Mouse (Mus musculus) heart, postnatal 0 days (tissue): ENCODE data around the gene Papss2. TPM values are rescaled to one million over a fixed set of nuclear protein-coding genes. Genes with fewer than 3 reads are reported as not detected.

ENCODE experiments used
- ATAC-seq: fragments of 200-750 bp; cut with Nextera tagmentation; 2 replicates; pipeline ENCODE4 v1.8.0; 2017; ENCODE audit warnings: low read depth, moderate number of reproducible peaks, moderate library complexity; ENCODE audit not compliant: insufficient read depth
- DNase-seq: peaks from one replicate; pipeline ENCODE4 v3.0.0-alpha.2; 2016; ENCODE audit warnings: low spot score
- H3K27ac ChIP-seq: fragments of 300-500 bp; sonication (generic); 2 replicates; pipeline ENCODE4 v1.5.1; 2014; ENCODE audit warnings: low read depth, mild to moderate bottlenecking
- H3K27me3 ChIP-seq: fragments of 300-500 bp; sonication (generic); 2 replicates; pipeline ENCODE4 v1.6.1; 2014; ENCODE audit warnings: low read length, mixed read lengths; ENCODE audit not compliant: control insufficient read depth, insufficient read depth
- H3K36me3 ChIP-seq: fragments of 300-500 bp; sonication (generic); replicated peaks from 2 replicates; pipeline ENCODE4 v1.6.1; 2014; ENCODE audit warnings: low read length, mixed read lengths; ENCODE audit not compliant: control insufficient read depth, insufficient read depth
- H3K4me1 ChIP-seq: fragments of 300-500 bp; sonication (generic); 2 replicates; pipeline ENCODE4 v1.6.1; 2014; ENCODE audit warnings: antibody characterized with exemption; ENCODE audit not compliant: control insufficient read depth, insufficient read depth
- H3K4me2 ChIP-seq: fragments of 300-500 bp; sonication (generic); 2 replicates; pipeline ENCODE4 v1.6.1; 2014; ENCODE audit warnings: low read depth, mild to moderate bottlenecking, low read length, moderate library complexity
- H3K4me3 ChIP-seq: fragments of 300-500 bp; sonication (generic); 2 replicates; pipeline ENCODE4 v1.5.1; 2014; ENCODE audit warnings: low read depth, low read length
- H3K9ac ChIP-seq: fragments of 300-500 bp; sonication (generic); replicated peaks from 2 replicates; pipeline ENCODE4 v1.6.1; 2014; ENCODE audit warnings: low read depth, low read length, mixed read lengths
- H3K9me3 ChIP-seq: fragments of 300-500 bp; sonication (generic); replicated peaks from 2 replicates; pipeline ENCODE4 v1.6.1; 2016; ENCODE audit warnings: low read length; ENCODE audit not compliant: control insufficient read depth
- CTCF ChIP-seq: IDR thresholded peaks from 2 replicates; pipeline ENCODE4 v1.5.1; 2016; ENCODE audit warnings: antibody characterized with exemption, control low read depth, low read depth
- EP300 ChIP-seq: IDR thresholded peaks from 2 replicates; pipeline ENCODE4 v1.6.1; 2016; ENCODE audit warnings: antibody characterized with exemption, low read depth
- WGBS: fragments of 180-500 bp; shearing (Covaris S2); extraction: QIAGEN DNeasy Blood & Tissue Kit; methylation state at CpG from one replicate; pipeline ENCODE4 v1.1.7; 2014; 5-methylcytosine and 5-hydroxymethylcytosine counted together
- polyA plus RNA-seq: library from polyadenylated mRNA; unstranded; fragments of >200 nt; fragmentation: Nextera tagmentation; extraction: Ambion mirVana; gene quantifications from 2 replicates; pipeline ENCODE4 v1.2.1, GENCODE M21; 2015
- total RNA-seq: library from RNA; depleted of rRNA; stranded (reverse); fragments of >200 nt; gene quantifications from 2 replicates; pipeline ENCODE4 v1.2.3, GENCODE M21; 2014; ENCODE audit warnings: low replicate concordance

The Papss2 gene
- total and polyA plus RNA-seq, 2 experiments from 2014 or later = 2.0 to 9.0 TPM

- no peak for TF ChIP-seq EP300
- TF ChIP-seq CTCF = no peak
- Histone ChIP-seq H3K27me3 (no peaks in the 10 kb centered on the region), H3K9ac (no peak overlapping the region), H3K4me1 (0 out of 2 replicates have a peak, but pooled peaks cover 5% of the 10 kb centered on the region), H3K9me3 (peaks cover 5% of the 10 kb centered on the region; the same call in 1 of the 2 replicates), H3K27ac (no peak overlapping the region), H3K4me3 (no peak overlapping the region), H3K36me3 (0 out of 2 replicates have a peak, but pooled peaks cover 6% of the 10 kb centered on the region), H3K4me2 (no peak overlapping the region)
- no peak for ATAC-seq
- WGBS = 88% methylated on average over 8 of the region's 8 CpGs
- DNase-seq = no peak
Observed at GRCm38 (mm10) chr19:32641995-32642394, 46.4 kb downstream of the Papss2 start.

GRCm38 (mm10) chr19:32643642-32644041, 48.1 kb downstream of the Papss2 start:
- Histone ChIP-seq H3K4me1 (no peaks in the 10 kb centered on the region), H3K27ac (no peak overlapping the region), H3K27me3 (no peaks in the 10 kb centered on the region), H3K9ac (no peak overlapping the region), H3K4me2 (no peak overlapping the region), H3K36me3 (0 out of 2 replicates have a peak, but pooled peaks cover 6% of the 10 kb centered on the region), H3K4me3 (no peak overlapping the region), H3K9me3 (peaks cover 5% of the 10 kb centered on the region; the same call in 1 of the 2 replicates)
- DNase-seq (no peak), ATAC-seq (no peak)
- WGBS = 83% methylated on average over 3 of the region's 3 CpGs
- TF ChIP-seq EP300 (no peak), CTCF (no peak)

- WGBS = 88% methylated on average over 7 of the region's 7 CpGs
Observed at GRCm38 (mm10) chr19:32645939-32646338, 50.3 kb downstream of the Papss2 start.

DNA sequence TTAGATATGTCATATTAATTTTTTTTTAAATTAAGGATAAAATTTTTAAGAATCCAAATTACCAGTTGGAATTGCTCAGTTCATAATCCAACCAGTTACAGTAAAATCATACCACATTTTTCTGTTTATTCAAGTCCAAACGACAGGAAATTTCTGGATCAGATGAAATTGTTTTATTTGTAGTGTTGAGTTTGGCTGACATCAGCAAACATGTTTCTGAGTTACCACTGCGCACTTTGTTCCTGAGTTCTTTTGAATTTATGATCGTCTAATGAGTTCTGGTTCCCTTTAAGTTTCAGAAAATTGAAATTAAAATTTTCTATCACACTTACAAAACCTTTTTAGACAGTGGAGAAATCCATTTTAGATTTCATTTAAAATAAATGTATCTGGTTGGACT, 50.8 kb downstream of the Papss2 start:
- no peak overlapping the region for H3K4me2 ChIP-seq
- 0 out of 2 replicates have a peak, but pooled peaks cover 6% of the 10 kb centered on the region for H3K36me3 ChIP-seq
- H3K27ac ChIP-seq = no peak overlapping the region
- peaks cover 5% of the 10 kb centered on the region; the same call in 1 of the 2 replicates for H3K9me3 ChIP-seq
- H3K27me3 ChIP-seq = no peaks in the 10 kb centered on the region
- no peaks in the 10 kb centered on the region for H3K4me1 ChIP-seq
- DNase-seq = no peak
- H3K9ac ChIP-seq = no peak overlapping the region
- no peak for TF ChIP-seq EP300
- no peak for TF ChIP-seq CTCF
- H3K4me3 ChIP-seq = no peak overlapping the region
- 86% methylated on average over 3 of the region's 3 CpGs for WGBS
- ATAC-seq = no peak

More at GRCm38 (mm10) chr19:32645939-32646338, 50.3 kb downstream of the Papss2 start:
- no peak for DNase-seq
- no peak overlapping the region for H3K4me3 ChIP-seq
- H3K36me3 ChIP-seq = 0 out of 2 replicates have a peak, but pooled peaks cover 6% of the 10 kb centered on the region
- peaks cover 5% of the 10 kb centered on the region; the same call in 1 of the 2 replicates for H3K9me3 ChIP-seq
- no peak for TF ChIP-seq CTCF
- TF ChIP-seq EP300 = no peak
- no peaks in the 10 kb centered on the region for H3K27me3 ChIP-seq
- no peak overlapping the region for H3K4me2 ChIP-seq
- no peaks in the 10 kb centered on the region for H3K4me1 ChIP-seq
- no peak overlapping the region for H3K9ac ChIP-seq
- ATAC-seq = no peak
- H3K27ac ChIP-seq = no peak overlapping the region

GRCm38 (mm10) chr19:32648019-32648571, 52.5 kb downstream of the Papss2 start:
- H3K4me3 ChIP-seq = no peak overlapping the region
- peaks cover 5% of the 10 kb centered on the region; the same call in 1 of the 2 replicates for H3K9me3 ChIP-seq
- no peak overlapping the region for H3K9ac ChIP-seq
- no peak overlapping the region for H3K4me2 ChIP-seq
- ATAC-seq = no peak
- H3K36me3 ChIP-seq = 0 out of 2 replicates have a peak, but pooled peaks cover 6% of the 10 kb centered on the region
- H3K27ac ChIP-seq = no peak overlapping the region
- no peak for DNase-seq
- H3K27me3 ChIP-seq = no peaks in the 10 kb centered on the region
- 35% methylated on average over 10 of the region's 10 CpGs for WGBS
- no peaks in the 10 kb centered on the region for H3K4me1 ChIP-seq
- no peak for TF ChIP-seq EP300
- no peak for TF ChIP-seq CTCF

DNA sequence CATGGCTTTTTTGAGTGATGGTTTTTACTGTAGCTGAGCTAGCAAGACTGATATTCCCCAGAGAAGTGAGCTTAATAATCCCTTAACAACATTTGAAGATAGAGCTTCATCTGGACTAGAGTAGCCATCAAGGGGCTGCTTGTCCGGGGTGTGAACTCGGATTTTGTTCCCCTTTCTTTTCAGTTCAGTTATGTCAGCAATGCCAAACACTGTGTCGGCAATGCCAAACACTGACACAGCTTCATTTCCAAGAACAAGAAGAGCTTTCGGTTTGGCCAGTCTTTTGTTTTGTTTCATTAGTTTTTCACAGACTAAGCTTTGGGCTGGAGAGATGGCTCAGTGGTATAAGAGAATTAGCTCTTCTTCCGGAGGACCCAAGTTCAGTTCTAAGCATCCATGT, 55.5 kb downstream of the Papss2 start:
- Histone ChIP-seq H3K9me3 (no peaks in the 10 kb centered on the region), H3K4me1 (no peaks in the 10 kb centered on the region), H3K4me2 (no peak overlapping the region), H3K4me3 (no peak overlapping the region), H3K27me3 (no peaks in the 10 kb centered on the region), H3K9ac (no peak overlapping the region), H3K36me3 (no peaks in the 10 kb centered on the region), H3K27ac (no peak overlapping the region)
- ATAC-seq = no peak
- no peak for TF ChIP-seq CTCF
- TF ChIP-seq EP300 = no peak
- WGBS = 84% methylated on average over 5 of the region's 5 CpGs
- no peak for DNase-seq
